Mouse (Mus musculus) MEL (cell line): Measurements from ENCODE around the gene Cbln3. TPM values are rescaled to one million over a fixed set of nuclear protein-coding genes. Genes with fewer than 3 reads are reported as not detected.

Source experiments
- DNase-seq: peaks from one replicate; pipeline ENCODE4 v3.0.0; 2011; ENCODE audit warnings: low read depth, low spot score
- H3K27ac ChIP-seq: 2 replicates; pipeline ENCODE4 v1.5.1; 2012; ENCODE audit warnings: low read depth, mild to moderate bottlenecking, control low read depth, low read length, moderate library complexity; ENCODE audit not compliant: control insufficient read depth
- H3K27me3 ChIP-seq, 2 experiments: fragments of 150-350 bp in 1 of 2; sonication (generic) in 1 of 2; 2 replicates each; pipeline ENCODE4 v1.6.1; 2012; ENCODE audit warnings: low read length in 2 of 2, mild to moderate bottlenecking in 2 of 2, improper control_type of control experiment in 1 of 2, moderate library complexity in 1 of 2; ENCODE audit not compliant: insufficient read depth in 2 of 2, control insufficient read depth in 1 of 2
- H3K36me3 ChIP-seq, 2 experiments: 2 replicates each; pipeline ENCODE4 v1.6.1; 2012 to 2014; ENCODE audit warnings: low read length in 2 of 2, improper control_type of control experiment in 1 of 2, inconsistent platforms in 1 of 2, mild to moderate bottlenecking in 1 of 2; ENCODE audit not compliant: insufficient read depth in 2 of 2, control insufficient read depth in 1 of 2
- H3K4me1 ChIP-seq, 2 experiments: fragments of 150-350 bp in 1 of 2; sonication (generic) in 1 of 2; 2 replicates each; pipeline ENCODE4 v1.6.1; 2012; ENCODE audit warnings: low read length in 2 of 2, improper control_type of control experiment in 1 of 2, mild to moderate bottlenecking in 1 of 2; ENCODE audit not compliant: insufficient read depth in 2 of 2, control insufficient read depth in 1 of 2
- H3K4me3 ChIP-seq, 2 experiments: fragments of 150-350 bp in 1 of 2; sonication (generic) in 1 of 2; 2 replicates each; pipeline ENCODE4 v1.5.1; 2012; ENCODE audit warnings: low read depth in 2 of 2, low read length in 2 of 2, mild to moderate bottlenecking in 2 of 2, moderate library complexity in 2 of 2, control low read depth in 1 of 2, improper control_type of control experiment in 1 of 2; ENCODE audit not compliant: control insufficient read depth in 1 of 2, insufficient read depth in 1 of 2
- H3K79me2 ChIP-seq: 2 replicates; pipeline ENCODE4 v1.6.1; 2012; ENCODE audit warnings: mild to moderate bottlenecking, low read length, moderate library complexity; ENCODE audit not compliant: control insufficient read depth, poor library complexity, insufficient read depth
- H3K9ac ChIP-seq: 2 replicates; pipeline ENCODE4 v1.6.1; 2012; ENCODE audit warnings: low read depth, mild to moderate bottlenecking, control low read depth, low read length, moderate library complexity; ENCODE audit not compliant: control insufficient read depth, poor library complexity, severe bottlenecking
- H3K9me3 ChIP-seq: fragments of 150-350 bp; sonication (generic); replicated peaks from 2 replicates; pipeline ENCODE4 v1.6.1; 2012; ENCODE audit warnings: mild to moderate bottlenecking, low read length, improper control_type of control experiment, moderate library complexity; ENCODE audit not compliant: insufficient read depth
- EP300 ChIP-seq, 2 experiments: IDR thresholded peaks; 2 replicates each; pipeline ENCODE4 v1.6.1; 2011; ENCODE audit warnings: improper control_type of control experiment in 2 of 2, low read length in 2 of 2, low read depth in 1 of 2, mild to moderate bottlenecking in 1 of 2
- ETS1 ChIP-seq: IDR thresholded peaks from 2 replicates; pipeline ENCODE4 v1.6.1; 2012; ENCODE audit warnings: low read depth, mild to moderate bottlenecking, inconsistent platforms, low read length, improper control_type of control experiment, moderate library complexity
- GATA1 ChIP-seq: IDR thresholded peaks from 2 replicates; pipeline ENCODE4 v1.6.1; 2011; ENCODE audit warnings: low read depth, low read length, improper control_type of control experiment
- HCFC1 ChIP-seq: IDR thresholded peaks from 2 replicates; pipeline ENCODE4 v1.6.1; 2012; ENCODE audit warnings: low read depth, mild to moderate bottlenecking, inconsistent platforms, low read length, improper control_type of control experiment, moderate library complexity
- MAX ChIP-seq: IDR thresholded peaks from 2 replicates; pipeline ENCODE4 v1.6.1; 2011; ENCODE audit warnings: low read length, improper control_type of control experiment
- MEF2A ChIP-seq: IDR thresholded peaks from 2 replicates; pipeline ENCODE4 v1.6.1; 2014; ENCODE audit warnings: low read depth, mild to moderate bottlenecking, inconsistent platforms, low read length, improper control_type of control experiment; ENCODE audit not compliant: poor library complexity, insufficient replicate concordance, severe bottlenecking; ENCODE audit errors: extremely low read depth
- MXI1 ChIP-seq: IDR thresholded peaks from 2 replicates; pipeline ENCODE4 v1.6.1; 2011; ENCODE audit warnings: mild to moderate bottlenecking, low read depth, low read length, improper control_type of control experiment
- NELFE ChIP-seq: IDR thresholded peaks from 2 replicates; pipeline ENCODE4 v1.6.1; 2011; ENCODE audit warnings: low read depth, low read length, improper control_type of control experiment
- POLR2A ChIP-seq, 2 experiments: IDR thresholded peaks; 2 replicates each; pipeline ENCODE4 v1.6.1; 2011 to 2012; ENCODE audit warnings: low read length in 2 of 2, mild to moderate bottlenecking in 2 of 2, control low read depth in 1 of 2, improper control_type of control experiment in 1 of 2, low read depth in 1 of 2, moderate library complexity in 1 of 2; ENCODE audit not compliant: control insufficient read depth in 1 of 2, insufficient read depth in 1 of 2, poor library complexity in 1 of 2
- POLR2AphosphoS2 ChIP-seq: IDR thresholded peaks from 2 replicates; pipeline ENCODE4 v1.6.1; 2011; ENCODE audit warnings: low read length, improper control_type of control experiment
- POLR2AphosphoS5 ChIP-seq: IDR thresholded peaks from 2 replicates; pipeline ENCODE4 v1.6.1; 2012; ENCODE audit warnings: low read depth, borderline replicate concordance, mild to moderate bottlenecking, inconsistent platforms, low read length, moderate library complexity, mixed read lengths
- SIN3A ChIP-seq: IDR thresholded peaks from 2 replicates; pipeline ENCODE4 v1.6.1; 2012; ENCODE audit warnings: low read length, improper control_type of control experiment, inconsistent platforms
- TBP ChIP-seq: IDR thresholded peaks from 2 replicates; pipeline ENCODE4 v1.8.0; 2011; ENCODE audit warnings: low read depth, low read length, improper control_type of control experiment
- TCF12 ChIP-seq: IDR thresholded peaks from 2 replicates; pipeline ENCODE4 v1.6.1; 2014; ENCODE audit warnings: low read depth, mild to moderate bottlenecking, inconsistent platforms, low read length, improper control_type of control experiment, moderate library complexity
- ZMIZ1 ChIP-seq: IDR thresholded peaks from 2 replicates; pipeline ENCODE4 v1.6.1; 2012; ENCODE audit warnings: low read depth, mild to moderate bottlenecking, inconsistent platforms, low read length, improper control_type of control experiment, moderate library complexity
- polyA plus RNA-seq, 2 experiments: library from polyadenylated mRNA; stranded (reverse) in 1 of 2; unstranded in 1 of 2; fragments of >175 nt in 1 of 2; fragments of >200 nt in 1 of 2; gene quantifications; 2 replicates each; pipeline versions ENCODE4 v1.2.1 to v1.2.4; 2012; ENCODE audit warnings: low replicate concordance in 2 of 2, low read depth in 1 of 2; ENCODE audit not compliant: insufficient read length in 2 of 2, insufficient read depth in 1 of 2, missing spikeins in 1 of 2
- total RNA-seq: library from RNA; depleted of rRNA; stranded (reverse); fragments of 300-350 nt; gene quantifications from 2 replicates; pipeline ENCODE4 v1.2.3, GENCODE M21; 2012

The Cbln3 gene
- total and polyA plus RNA-seq, 3 experiments, result 0.19 TPM; not detected in 2

GRCm38 (mm10) chr14:55886571-55887382 is 2.6 kb upstream of the Cbln3 start:
- Histone ChIP-seq H3K4me1 (peaks cover 2 to 12% of the 10 kb centered on the region in 2 experiments), H3K9me3 (no peaks in the 10 kb centered on the region), H3K36me3 (peaks cover 0 to 3% of the 10 kb centered on the region in 2 experiments; a peak in 3 of 4 replicates), H3K27ac (no peak overlapping the region), H3K4me3 (no peak overlapping the region), H3K27me3 (no peaks in the 10 kb centered on the region), H3K79me2 (peaks cover 4% of the 10 kb centered on the region), H3K9ac (no peak overlapping the region; the same call in 1 of the 2 replicates)
- DNase-seq, result no peak
- TF ChIP-seq MAX (no peak), ZMIZ1 (no peak), MEF2A (no peak), MXI1 (no peak)

DNA sequence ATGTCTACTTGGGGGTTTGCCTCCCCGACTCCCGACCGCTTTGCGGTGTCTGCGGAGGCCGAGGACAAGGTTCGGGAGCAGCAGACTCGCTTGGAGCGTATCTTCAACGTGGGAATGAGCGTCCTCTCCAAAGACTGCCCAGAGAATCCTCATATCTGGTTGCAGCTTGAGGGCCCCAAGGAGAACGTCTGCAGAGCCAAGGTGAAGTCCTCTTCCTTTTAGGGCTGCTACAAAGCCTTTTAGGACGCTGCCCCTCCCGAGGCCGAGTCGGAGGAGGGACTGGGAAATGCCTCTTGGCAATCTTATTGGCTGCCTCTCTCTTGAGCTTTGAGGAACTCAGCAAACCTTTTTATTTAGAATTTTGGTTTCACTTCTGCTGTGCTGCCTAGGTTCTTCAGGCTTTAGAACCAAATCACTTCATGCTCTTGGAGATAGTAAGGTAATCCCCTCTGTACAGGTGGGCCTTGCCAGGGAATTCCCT is 1.6 kb upstream of the Cbln3 start:
- peak; percentile 90 for DNase-seq
- Histone ChIP-seq H3K79me2 (peaks cover 4% of the 10 kb centered on the region), H3K4me1 (peaks cover 4 to 20% of the 10 kb centered on the region in 2 experiments), H3K9me3 (no peaks in the 10 kb centered on the region), H3K9ac (peak overlapping the region; percentile 65), H3K27ac (peak overlapping the region; percentile 66), H3K36me3 (peaks cover 0 to 7% of the 10 kb centered on the region in 2 experiments; a peak in 3 of 4 replicates), H3K27me3 (no peaks in the 10 kb centered on the region), H3K4me3 (peak overlapping the region; percentile 63 to 90)
- no peak for TF ChIP-seq POLR2AphosphoS5
- 0 out of 2 replicates have a peak, but pooled peaks have one; percentile 25 for TF ChIP-seq ETS1
- TF ChIP-seq POLR2AphosphoS2, result peak; percentile 62; the same call in 1 of the 2 replicates
- TF ChIP-seq SIN3A, result peak; percentile 16
- TF ChIP-seq HCFC1, result peak; percentile 45; the same call in 1 of the 2 replicates
- TF ChIP-seq POLR2A (IDR thresholded peaks at IDR 0.05; ENCODE audit: control insufficient read depth in 1 of 2, insufficient read depth in 1 of 2, low read depth in 1 of 2, low read length in 2 of 2, poor library complexity in 1 of 2), result peak in 1 of 2 experiments; percentile 63; a peak in 2 of 4 replicates
- TF ChIP-seq TCF12, result peak; percentile 40; the same call in 1 of the 2 replicates
- no peak for TF ChIP-seq GATA1
- TF ChIP-seq EP300 (IDR thresholded peaks at IDR 0.05; ENCODE audit: low read depth in 1 of 2, low read length in 2 of 2), result no peak
- TF ChIP-seq TBP, result 0 out of 2 replicates have a peak, but pooled peaks have one; percentile 38
- TF ChIP-seq NELFE, result peak; percentile 49; the same call in 1 of the 2 replicates
- TF ChIP-seq MEF2A, result no peak
